Mouse (Mus musculus) megakaryocyte-erythroid progenitor cell, adult 5-6 weeks (primary cell): ENCODE results near the gene Gprasp1. TPM values are rescaled to one million over a fixed set of nuclear protein-coding genes. Genes with fewer than 3 reads are reported as not detected.
"Not testable (repeated sequence)": the region's sequence is repeated elsewhere in the genome, so short reads cannot be mapped to it uniquely, and the experiment has no call there.

ENCODE experiments used
- ATAC-seq: replicated peaks from 2 replicates; pipeline ENCODE4 v1.8.0; 2016; ENCODE audit warnings: mild to moderate bottlenecking, inconsistent platforms; ENCODE audit not compliant: severe bottlenecking, poor library complexity, low FRiP score, low TSS enrichment
- total RNA-seq, 2 experiments: library from RNA; stranded (forward) in 1 of 2; stranded (reverse) in 1 of 2; fragments of 200-1000, 215-1000 nt in 1 of 2; fragments of >200 nt in 1 of 2; fragmentation: Nextera tagmentation in 1 of 2; gene quantifications; 2 replicates each; pipeline ENCODE4 v1.2.3; 2014 to 2017

The Gprasp1 gene
- total RNA-seq, 2 experiments from 2014 or later, result 12.3 to 18.0 TPM

GRCm38 (mm10) chrX:135804149-135804548 lies 61.6 kb downstream of the Gprasp1 start:
- no peak for ATAC-seq

DNA sequence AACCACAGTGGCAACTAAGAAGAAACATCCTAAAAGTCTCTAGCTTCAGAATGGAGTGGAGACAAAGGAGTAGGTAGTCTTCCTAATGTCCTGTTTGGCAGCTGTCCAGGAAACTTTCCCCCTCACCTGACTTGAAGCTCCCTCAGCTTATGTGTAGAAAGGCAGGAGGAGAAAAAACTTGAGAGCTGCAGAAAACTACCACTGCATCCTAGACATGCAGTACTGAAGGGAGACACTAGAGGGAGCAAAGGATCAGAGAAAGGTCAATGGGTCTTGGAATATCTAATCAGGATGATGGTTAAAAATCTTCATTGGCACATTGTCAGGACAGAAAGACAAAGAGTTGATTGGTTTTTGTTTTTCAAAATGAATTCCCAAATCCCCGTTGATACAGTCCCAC lies 63.2 kb downstream of the Gprasp1 start:
- 0 out of 2 replicates have a peak, but pooled peaks have one; percentile 59 for ATAC-seq

DNA sequence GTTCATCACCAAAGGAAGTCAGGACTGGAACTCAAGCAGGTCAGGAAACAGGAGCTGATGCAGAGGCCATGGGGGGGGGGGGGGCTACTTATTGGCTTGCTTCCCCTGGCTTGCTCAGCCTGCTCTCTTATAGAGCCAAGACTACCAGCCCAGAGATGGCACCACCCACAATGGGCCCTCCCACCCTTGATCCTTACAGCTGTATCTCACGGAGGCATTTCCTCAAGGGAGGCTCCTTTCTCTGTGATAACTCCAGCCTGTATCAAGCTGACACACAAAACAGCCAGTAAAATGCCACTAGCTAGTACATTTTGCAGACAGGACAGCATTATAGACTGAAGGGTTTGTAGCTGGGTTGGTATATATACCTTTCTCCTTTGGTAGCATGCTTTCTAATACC lies 93.4 kb downstream of the Gprasp1 start:
- ATAC-seq, result not testable (repeated sequence)

- ATAC-seq, result no peak
These were observed 95.4 kb downstream of the Gprasp1 start for GRCm38 (mm10) chrX:135837896-135838295.

GRCm38 (mm10) chrX:135838521-135839360 lies 96.2 kb downstream of the Gprasp1 start, which contains the start of gene Gprasp2:
Gprasp2 (plus strand) TSS chrX:135839034.
- ATAC-seq, result peak; percentile 55; the same call in 1 of the 2 replicates

- peak; percentile 80 for ATAC-seq
These were observed 97.2 kb downstream of the Gprasp1 start for GRCm38 (mm10) chrX:135839397-135840391.

Other genes with a start within 250 kb of the Gprasp1 start
- gene AV320801, start 248.1 kb upstream of the Gprasp1 start, total RNA-seq (2014; fragmentation: Nextera tagmentation), result not detected in 2 replicates
- not detected in 2 replicates for gene AV320801, start 248.1 kb upstream of the Gprasp1 start, total RNA-seq (2017)
- gene Nxf7, start 144.0 kb upstream of the Gprasp1 start, total RNA-seq (2014; fragmentation: Nextera tagmentation), result not detected in 2 replicates
- not detected in 2 replicates for gene Nxf7, start 144.0 kb upstream of the Gprasp1 start, total RNA-seq (2017)
- not detected in 2 replicates for gene Prame, start 115.0 kb upstream of the Gprasp1 start, total RNA-seq (2014; fragmentation: Nextera tagmentation)
- not detected in 2 replicates for gene Prame, start 115.0 kb upstream of the Gprasp1 start, total RNA-seq (2017)
- gene Tcp11x2, start 48.9 kb upstream of the Gprasp1 start, total RNA-seq (2014; fragmentation: Nextera tagmentation), result not detected in 2 replicates
- not detected in 2 replicates for gene Tcp11x2, start 48.9 kb upstream of the Gprasp1 start, total RNA-seq (2017)
- not detected in 2 replicates for gene Tmsb15a, start 17.5 kb upstream of the Gprasp1 start, total RNA-seq (2014; fragmentation: Nextera tagmentation)
- gene Tmsb15a, start 17.5 kb upstream of the Gprasp1 start, total RNA-seq (2017), result not detected in 2 replicates
- gene Armcx5, start within 50 bp of the Gprasp1 start, total RNA-seq (2014; fragmentation: Nextera tagmentation), result 6.1 and 6.7 TPM in 2 replicates
- gene Armcx5, start within 50 bp of the Gprasp1 start, total RNA-seq (2017), result 2.0 and 4.6 TPM in 2 replicates
- gene Bhlhb9, start 54.9 kb downstream of the Gprasp1 start, total RNA-seq (2014; fragmentation: Nextera tagmentation), result 15.2 and 26.2 TPM in 2 replicates
- 26.1 and 32.1 TPM in 2 replicates for gene Bhlhb9, start 54.9 kb downstream of the Gprasp1 start, total RNA-seq (2017)
- gene Gprasp2, start 96.3 kb downstream of the Gprasp1 start, total RNA-seq (2014; fragmentation: Nextera tagmentation), result 0.52 and 1.5 TPM in 2 replicates
- gene Gprasp2, start 96.3 kb downstream of the Gprasp1 start, total RNA-seq (2017), result 0.80 and 6.5 TPM in 2 replicates